Mouse (Mus musculus) thymus, postnatal 4 days (tissue): ENCODE results near the gene Mcam.

Source experiments
- DNase-seq: peaks from one replicate; pipeline ENCODE4 v3.0.0; 2021

The Mcam gene

GRCm38 (mm10) chr9:44137846-44138245 lies 3.6 kb downstream of the Mcam start:
- no peak for DNase-seq

- DNase-seq, result no peak
Observed at GRCm38 (mm10) chr9:44141951-44142350, 7.7 kb downstream of the Mcam start.

- no peak for DNase-seq
Observed at GRCm38 (mm10) chr9:44143421-44143820, 9.2 kb downstream of the Mcam start.

- DNase-seq, result peak; percentile 38
Observed at GRCm38 (mm10) chr9:44144023-44144717, 9.9 kb downstream of the Mcam start.

- no peak for DNase-seq
Observed at GRCm38 (mm10) chr9:44144718-44145060, 10.4 kb downstream of the Mcam start.

- peak; percentile 50 for DNase-seq
Observed at GRCm38 (mm10) chr9:44147290-44147689, 13.0 kb downstream of the Mcam start.

GRCm38 (mm10) chr9:44159886-44160285 lies 25.6 kb downstream of the Mcam start:
- no peak for DNase-seq

- no peak for DNase-seq
Observed at GRCm38 (mm10) chr9:44168931-44169330, 34.7 kb downstream of the Mcam start.

GRCm38 (mm10) chr9:44170691-44171151 lies 36.5 kb downstream of the Mcam start:
- no peak for DNase-seq

- DNase-seq, result no peak
Observed at GRCm38 (mm10) chr9:44175556-44175955, 41.3 kb downstream of the Mcam start.

GRCm38 (mm10) chr9:44175957-44176356 lies 41.7 kb downstream of the Mcam start:
- DNase-seq, result no peak

- no peak for DNase-seq
Observed at GRCm38 (mm10) chr9:44177405-44177804, 43.1 kb downstream of the Mcam start.

GRCm38 (mm10) chr9:44178389-44178788 lies 44.1 kb downstream of the Mcam start:
- peak; percentile 80 for DNase-seq

- no peak for DNase-seq
Observed at GRCm38 (mm10) chr9:44178811-44179210, 44.5 kb downstream of the Mcam start.

GRCm38 (mm10) chr9:44181537-44181936 lies 47.3 kb downstream of the Mcam start:
- DNase-seq, result no peak

- peak; percentile 80 for DNase-seq
Observed at GRCm38 (mm10) chr9:44182260-44182659, 48.0 kb downstream of the Mcam start.

GRCm38 (mm10) chr9:44188223-44188622 lies 54.0 kb downstream of the Mcam start:
- no peak for DNase-seq

GRCm38 (mm10) chr9:44191166-44191565 lies 56.9 kb downstream of the Mcam start:
- DNase-seq, result no peak

GRCm38 (mm10) chr9:44192312-44192711 lies 58.0 kb downstream of the Mcam start:
- DNase-seq, result no peak
